Mouse (Mus musculus): ENCODE measurements around the gene Ccser1.
"Not testable (repeated sequence)": the region's sequence is repeated elsewhere in the genome, so short reads cannot be mapped to it uniquely, and the experiment has no call there.

Ccser1 gene

DNA sequence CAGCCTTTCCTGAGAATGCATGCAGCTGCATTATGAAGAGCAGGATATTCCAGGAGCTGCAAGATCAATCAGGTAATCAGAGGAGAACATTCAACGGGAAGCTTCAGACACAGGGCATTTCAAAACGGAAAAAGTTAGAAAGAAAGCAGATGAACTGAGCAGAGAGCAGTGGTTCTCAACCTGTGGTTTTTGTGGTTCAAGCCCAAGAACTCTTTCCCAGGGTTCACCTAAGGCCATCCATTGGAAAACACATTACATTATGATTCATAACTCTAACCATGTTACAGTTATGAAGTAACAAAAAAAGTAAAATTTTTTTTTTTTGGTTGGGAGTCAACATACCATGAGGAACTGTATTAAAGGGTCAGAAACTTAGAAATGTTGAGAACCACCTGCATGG, 37.6 kb downstream of the Ccser1 start:
- in situ Hi-C loops (cut with MboI, MseI): loop anchor here in 1 of 2 experiments (5.0 to 25.0 kb wide), 2 partner anchors 85 to 1880 kb away; no protein-coding TSS in a partner anchor

DNA sequence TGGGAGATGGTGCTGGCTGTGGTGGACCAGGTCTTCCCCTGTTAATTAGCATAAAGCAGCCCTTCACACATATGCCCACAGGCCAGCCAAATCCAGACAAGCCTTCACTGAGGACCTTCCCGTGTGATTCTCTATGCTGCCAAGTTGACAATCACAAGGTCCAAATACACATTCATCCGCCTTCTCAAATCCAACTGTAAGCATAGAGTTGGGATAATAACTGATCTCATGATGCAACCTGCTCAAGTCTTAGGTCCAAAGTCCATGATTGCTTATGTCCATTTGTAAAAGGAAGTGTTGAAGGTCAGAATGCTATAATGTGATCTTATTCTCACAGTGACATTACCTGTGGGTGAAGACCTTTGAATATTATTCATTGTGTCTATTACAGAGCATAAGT, 43.4 kb downstream of the Ccser1 start:
- in situ Hi-C loops (cut with MboI, MseI): loop anchor here in 1 of 2 experiments (25.0 kb wide), 1 partner anchor 1886 kb away; no protein-coding TSS in a partner anchor

DNA sequence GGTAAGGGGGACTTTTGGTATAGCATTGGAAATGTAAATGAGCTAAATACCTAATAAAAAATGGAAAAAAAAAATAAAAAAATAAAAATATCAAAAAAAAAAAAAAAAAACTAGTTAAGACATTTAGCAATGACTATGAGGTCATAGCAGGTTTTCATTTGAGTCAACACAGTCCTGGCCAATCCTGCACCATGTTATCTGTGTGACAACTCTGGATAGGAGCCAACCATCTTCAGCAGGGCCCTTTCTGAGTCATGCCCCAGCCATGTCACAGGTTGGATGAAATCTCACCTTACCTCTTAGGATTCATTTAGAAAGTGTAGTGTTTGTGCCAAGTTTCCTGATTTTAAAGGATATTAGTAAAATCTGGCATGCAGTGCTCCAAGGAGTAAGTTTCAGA, 45.2 kb downstream of the Ccser1 start:
- in situ Hi-C loops (cut with MboI, MseI): loop anchor here in 1 of 2 experiments (25.0 kb wide), 1 partner anchor 1788 kb away; the partner anchor contains the start of gene Gprin3

DNA sequence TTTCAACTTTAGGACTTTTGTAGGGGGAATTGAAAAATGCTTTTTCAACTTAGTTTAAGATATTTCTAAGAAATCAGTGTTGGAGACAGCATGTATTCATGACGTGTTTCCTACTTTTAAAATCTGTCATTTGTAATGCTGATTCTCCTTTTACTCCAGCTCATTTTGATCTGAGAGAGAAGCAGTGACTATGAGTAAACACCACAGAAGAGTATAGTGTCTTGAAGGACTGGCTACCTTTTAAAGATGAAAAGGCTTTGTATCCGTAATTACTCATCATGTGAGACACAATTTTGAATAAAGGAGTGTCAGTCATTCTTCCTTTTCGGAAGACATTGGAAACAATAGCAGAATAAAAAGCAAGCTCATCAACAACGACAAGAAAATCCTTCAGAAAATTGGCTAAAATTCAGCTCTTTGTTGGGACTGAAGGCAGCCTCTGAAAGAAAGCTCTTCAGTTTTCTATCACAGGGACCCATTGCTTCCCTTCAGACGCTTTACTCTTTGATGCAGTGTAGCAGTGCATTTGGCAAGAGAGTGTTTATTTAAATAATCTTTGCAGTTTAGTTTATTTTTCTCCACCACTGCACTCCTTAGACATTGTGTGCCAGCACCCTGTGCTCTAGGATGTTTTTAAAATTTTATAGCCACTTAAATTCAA, 50.1 kb downstream of the Ccser1 start:
- in situ Hi-C loops (cut with MboI, MseI): loop anchor here (5.0 to 25.0 kb wide), 2 partner anchors 48 to 1793 kb away; partner anchors contain the start of genes Ccser1 (in 1 of the 2) and Gprin3 (in 1 of the 2)

DNA sequence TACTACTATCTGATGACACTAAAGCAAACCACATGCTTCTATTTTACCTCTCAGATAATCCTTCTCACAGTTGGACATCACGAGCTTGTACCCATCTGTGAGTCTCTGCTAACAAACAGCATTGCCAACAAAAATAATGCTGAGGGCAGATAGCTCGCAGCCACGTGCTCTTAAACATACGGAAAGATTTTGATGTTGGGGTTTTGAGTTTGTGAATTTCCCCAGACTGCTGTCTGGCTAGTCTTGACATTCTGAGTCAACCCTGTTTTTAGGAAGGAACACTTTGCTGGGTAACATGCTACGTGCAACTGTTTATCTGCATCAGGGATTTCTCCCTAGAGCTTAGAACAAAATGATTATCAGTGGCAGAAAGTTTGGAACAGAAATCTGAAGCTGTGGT, 52.9 kb downstream of the Ccser1 start:
- in situ Hi-C loops (cut with MboI, MseI): loop anchor here (5.0 to 25.0 kb wide), 2 partner anchors 51 to 1796 kb away; partner anchors contain the start of genes Ccser1 (in 1 of the 2) and Gprin3 (in 1 of the 2)

DNA sequence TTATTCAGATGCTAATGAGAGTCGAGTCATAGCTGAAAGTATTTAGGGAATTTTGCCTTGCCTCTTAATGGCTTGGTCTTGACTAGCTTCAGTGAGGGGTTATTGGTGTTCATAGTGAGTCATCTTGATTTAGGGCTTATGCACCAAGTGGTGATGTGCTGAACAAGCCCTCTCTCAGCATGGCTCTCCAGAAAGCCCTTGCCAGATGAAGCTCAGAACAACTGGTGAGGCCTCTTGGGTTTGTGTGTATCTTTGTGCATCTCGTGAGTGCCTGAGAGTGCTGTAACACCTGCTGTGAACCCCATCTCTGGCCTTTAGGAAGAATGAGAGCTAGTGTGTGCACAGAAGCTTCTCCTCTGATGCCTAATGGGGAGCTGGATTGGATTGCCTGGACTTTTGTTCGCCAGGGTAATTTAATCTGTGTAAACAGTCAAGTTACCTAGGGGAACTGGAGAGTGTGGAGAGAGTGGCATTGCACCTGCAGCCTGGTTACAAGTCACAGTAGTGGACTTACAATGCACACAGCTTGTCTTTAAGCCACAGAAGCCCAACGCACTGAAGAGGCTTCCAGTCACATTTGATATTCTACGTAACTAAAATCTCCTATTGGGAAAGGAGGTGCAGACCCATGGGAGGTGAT, 53.5 kb downstream of the Ccser1 start:
- in situ Hi-C loops (cut with MboI, MseI): loop anchor here (5.0 to 25.0 kb wide), 2 partner anchors 51 to 1796 kb away; partner anchors contain the start of genes Ccser1 (in 1 of the 2) and Gprin3 (in 1 of the 2)

DNA sequence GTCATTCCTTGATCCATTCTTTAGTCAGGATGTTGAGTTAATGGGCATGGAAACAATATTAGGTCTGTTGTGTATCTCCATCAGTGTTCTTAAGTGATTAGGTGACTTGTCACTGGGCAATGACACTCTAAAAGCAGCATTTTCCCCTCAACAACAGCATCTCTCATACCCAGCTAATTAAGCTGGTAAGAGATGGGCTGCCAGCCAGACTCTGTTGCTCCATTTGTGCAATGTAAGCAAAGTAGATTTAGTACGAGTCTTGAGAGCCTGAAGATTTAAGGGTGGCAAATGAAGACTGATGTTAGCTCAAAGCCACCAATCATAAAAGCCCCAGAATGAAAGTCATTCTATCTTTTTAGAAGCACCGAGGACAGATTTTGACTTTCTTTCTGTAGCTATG, 60.5 kb downstream of the Ccser1 start:
- in situ Hi-C loops (cut with MboI, MseI): loop anchor here in 1 of 2 experiments (25.0 kb wide), 1 partner anchor 1803 kb away; the partner anchor contains the start of gene Gprin3

DNA sequence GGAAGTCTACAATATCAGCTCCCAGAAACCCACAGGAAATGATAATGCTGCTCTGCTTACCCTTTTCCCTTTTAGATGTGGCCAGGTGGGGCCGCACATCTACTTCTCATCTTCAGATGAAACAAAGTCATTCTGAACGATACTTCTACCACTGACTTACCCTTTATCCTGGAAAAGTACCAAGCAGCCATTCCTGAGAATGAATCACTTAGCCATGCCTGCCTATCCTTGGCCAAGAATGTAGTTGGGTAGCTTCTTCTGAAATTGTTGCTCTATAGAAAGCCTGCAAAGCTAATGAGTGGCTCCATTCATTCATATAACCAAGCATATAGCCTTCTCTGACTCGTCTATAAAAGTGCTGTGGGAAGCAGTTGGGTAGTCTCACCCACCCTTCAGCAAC, 62.4 kb downstream of the Ccser1 start:
- in situ Hi-C loops (cut with MboI, MseI): loop anchor here in 1 of 2 experiments (25.0 kb wide), 1 partner anchor 1805 kb away; the partner anchor contains the start of gene Gprin3

DNA sequence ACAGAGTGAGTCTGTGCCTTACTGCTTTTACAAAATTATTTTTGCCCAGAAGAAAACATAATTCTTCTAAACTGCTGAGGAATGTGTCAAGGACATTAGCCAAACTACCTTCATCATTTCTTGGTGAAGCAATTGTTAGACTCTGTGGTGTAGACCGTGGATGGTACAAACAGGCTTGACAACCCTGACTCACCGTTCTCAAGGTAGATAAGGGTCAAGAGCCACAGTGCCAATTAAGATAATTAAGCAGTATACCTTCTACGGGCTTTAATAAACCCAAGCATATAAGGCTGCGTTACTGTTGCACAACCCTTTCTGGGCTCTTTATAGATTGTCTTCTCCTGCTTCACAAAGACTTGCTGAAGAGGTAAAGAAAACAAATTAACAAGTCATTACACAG, 66.4 kb downstream of the Ccser1 start:
- in situ Hi-C loops (cut with MboI, MseI): loop anchor here in 1 of 2 experiments (25.0 kb wide), 1 partner anchor 1809 kb away; the partner anchor contains the start of gene Gprin3

DNA sequence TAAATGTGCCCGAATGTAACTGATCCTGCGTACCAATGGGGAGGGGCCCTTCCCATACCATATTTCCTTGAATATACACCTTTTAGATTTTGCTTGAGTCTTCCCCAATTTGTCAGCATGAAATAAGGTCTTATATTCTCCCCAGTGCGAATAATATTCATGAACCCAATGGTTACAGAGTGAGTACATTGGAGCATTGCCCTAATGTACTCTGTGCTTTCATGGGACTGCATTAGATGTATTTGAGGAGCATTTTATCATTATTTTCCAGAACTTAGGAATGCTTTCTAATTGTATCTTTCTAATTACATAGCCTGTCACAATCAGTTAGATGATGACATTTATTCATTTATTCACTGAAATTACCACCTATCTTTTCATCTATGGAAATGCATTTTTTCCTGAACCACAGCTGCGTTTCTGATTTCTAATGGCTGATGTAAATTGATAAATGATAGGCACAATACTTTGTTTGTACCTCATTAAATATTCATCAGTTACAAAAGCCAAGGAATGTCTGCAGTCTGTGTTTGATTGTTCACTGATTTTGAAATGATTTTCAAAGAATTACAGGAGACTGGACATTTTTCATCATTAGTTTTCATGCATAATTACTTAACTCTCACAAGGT, 67.8 kb downstream of the Ccser1 start:
- in situ Hi-C loops (cut with MboI, MseI): loop anchor here in 1 of 2 experiments (25.0 kb wide), 1 partner anchor 1811 kb away; the partner anchor contains the start of gene Gprin3

DNA sequence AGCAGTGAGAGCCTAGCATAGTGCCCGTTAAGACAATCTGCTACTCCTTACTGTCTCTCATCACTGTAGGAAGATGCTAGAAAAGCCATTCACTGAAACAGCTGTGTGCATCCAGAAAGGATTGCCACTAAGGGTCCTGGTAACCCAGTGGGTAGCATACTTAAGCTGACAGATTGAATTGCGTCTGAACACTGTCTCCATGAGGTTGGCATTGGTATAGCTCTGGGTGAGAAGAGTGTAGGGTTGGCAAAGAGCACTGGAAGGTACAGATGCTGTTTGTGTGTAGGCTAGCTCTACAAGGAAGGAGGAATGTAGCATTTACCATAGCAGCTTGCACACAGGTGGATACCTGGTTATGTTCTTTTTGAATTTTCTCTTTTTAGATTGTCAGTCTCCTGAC, 68.6 kb downstream of the Ccser1 start:
- in situ Hi-C loops (cut with MboI, MseI): loop anchor here in 1 of 2 experiments (25.0 kb wide), 1 partner anchor 1811 kb away; the partner anchor contains the start of gene Gprin3

DNA sequence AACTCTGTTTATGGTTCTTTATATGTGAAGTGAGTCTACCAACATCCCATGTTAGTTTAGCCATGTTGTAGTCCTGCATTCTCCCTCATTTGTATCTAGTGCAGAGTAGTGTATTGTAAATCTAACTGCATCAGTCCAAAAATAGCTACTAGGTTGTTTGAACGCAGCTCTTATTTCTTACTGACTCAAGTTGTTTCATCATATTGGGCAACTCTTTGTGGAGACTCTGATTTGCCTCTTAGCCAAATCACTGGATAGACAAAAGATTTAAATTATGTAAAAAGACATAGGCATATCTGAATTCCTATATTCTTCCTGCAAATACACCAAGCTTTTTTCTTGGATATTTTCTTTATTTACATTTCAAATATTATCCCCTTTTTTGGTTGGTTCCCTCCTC, 71.1 kb downstream of the Ccser1 start:
- in situ Hi-C loops (cut with MboI, MseI): no loop called here

DNA sequence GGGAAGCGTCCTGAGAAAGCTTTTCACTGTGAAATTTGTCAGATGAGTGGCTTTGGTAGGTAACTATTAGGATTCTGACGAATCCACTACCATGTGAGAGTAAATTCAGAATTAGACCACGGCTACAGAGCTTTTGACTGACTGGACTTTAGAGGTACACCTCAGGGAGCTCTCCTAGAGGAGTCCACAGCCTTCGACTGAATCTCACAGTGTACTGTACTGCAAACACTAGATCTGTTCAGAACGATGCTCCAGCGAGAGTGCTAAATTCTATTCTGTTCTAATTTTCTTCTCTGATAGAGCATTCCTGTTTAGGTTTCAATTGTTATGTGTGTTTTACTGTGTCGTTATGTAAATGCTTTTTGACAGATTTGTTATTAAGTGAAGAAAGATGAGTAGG, 72.8 kb downstream of the Ccser1 start:
- in situ Hi-C loops (cut with MboI, MseI): no loop called here

DNA sequence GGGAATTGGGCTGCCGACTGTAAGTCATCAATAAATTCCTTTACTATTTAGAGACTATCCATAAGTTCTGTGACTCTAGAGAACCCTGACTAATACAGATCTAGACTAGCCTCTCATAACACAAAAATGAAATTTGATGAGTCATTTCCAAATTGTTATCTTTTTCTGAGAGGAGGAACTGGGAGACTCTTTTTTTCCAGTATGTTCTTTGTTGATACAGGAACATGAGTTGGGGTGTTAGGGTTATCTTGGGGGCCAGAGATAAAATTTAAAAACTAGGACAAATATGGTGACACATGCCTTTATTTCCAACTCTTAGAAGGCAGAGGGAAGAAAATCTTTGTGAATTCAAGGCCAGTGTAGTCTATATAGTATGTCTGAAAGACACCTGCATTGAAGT, 75.8 kb downstream of the Ccser1 start:
- in situ Hi-C loops (cut with MboI, MseI): not testable (repeated sequence)

DNA sequence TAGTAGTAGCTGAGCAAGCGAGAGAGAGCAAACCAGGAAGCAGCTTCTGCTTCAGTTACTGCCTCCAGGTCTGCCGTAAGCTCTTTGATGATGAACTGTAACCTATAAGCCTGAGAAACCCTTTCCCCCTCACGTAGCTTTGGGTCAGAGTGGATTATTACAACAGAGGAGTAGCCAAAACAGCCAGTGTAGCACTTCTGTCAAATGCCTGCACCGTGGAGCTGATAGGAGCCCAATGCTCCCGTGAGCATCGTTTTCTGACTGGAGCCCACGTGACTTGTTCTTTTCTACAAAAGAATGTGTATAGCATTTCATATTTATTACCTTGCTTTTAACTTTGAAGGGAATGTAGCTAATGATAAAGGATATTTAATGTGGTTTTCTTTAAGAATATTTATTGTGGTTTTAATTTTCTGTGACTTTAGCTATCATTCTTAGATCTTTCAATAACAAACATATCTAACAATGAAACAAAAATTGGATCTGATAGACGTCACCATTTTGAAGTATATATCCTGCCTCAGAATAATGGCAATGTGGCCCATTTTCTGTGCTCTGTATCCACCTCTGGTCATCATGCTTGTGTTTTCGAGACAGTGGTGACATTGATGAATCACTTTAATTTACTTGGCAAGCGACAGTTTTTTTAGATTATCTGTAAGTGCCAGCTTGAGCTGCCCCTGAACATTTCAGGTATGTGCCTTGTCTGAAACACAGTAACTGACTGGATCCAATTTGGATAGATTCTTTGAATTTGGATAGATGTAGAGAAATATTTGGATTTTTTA, 78.9 kb downstream of the Ccser1 start:
- in situ Hi-C loops (cut with MboI, MseI): no loop called here

DNA sequence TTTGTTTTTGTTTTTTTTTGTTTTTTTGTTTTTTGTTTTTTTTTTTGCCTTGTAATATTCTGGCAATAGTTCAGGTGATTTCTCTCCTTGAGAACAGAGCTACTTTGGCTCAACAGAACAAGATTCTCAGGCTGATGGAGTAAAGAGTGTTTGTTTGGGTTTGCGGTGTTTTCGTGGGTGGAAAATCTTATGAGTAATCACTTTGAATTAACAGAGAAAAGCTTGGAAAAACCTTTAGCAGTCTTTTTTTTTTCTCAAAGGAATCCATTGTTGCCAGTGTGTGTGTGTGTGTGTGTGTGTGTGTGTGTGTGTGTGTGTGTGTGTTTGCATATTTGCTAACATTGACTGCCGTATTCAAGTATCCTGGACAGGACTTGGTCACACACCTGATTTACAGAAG, 81.3 kb downstream of the Ccser1 start:
- in situ Hi-C loops (cut with MboI, MseI): no loop called here

DNA sequence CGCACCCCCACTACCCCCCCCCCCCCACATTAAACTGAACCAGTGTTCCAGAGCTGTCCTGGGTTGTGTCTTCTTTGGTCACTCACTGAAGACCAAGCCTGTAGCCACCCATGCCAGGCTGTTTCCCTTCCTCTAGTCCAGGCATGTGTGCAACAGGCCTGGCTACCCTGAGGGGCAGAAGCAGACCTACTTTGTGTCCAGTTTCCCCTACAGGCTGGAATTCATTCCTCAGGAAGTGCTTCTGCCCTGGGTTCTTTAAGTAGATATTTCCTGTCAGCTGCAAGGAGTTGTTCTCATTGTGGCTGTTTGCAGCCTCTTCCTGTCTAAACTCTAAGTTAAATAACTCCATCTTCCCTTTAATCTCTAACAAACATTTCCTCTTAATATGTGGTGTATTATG, 82.3 kb downstream of the Ccser1 start:
- in situ Hi-C loops (cut with MboI, MseI): no loop called here

DNA sequence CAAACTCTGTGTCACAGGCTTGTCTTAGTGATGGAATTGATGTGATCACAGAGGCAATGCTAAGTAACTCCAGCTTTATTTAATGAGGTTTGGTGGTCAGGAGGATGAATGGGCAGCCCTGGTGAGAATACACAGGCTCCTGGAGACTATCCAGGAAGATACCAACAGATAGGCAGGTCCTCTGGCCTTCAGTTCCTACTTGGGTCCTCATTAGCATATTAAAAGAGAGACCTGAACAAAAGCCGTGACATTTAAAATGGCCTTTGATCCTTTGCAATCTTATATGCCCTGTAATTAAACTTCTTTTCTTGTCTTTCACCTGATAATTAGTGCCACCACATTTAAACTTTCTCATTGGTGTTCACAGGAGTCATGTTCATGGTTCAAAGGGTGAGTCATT, 83.2 kb downstream of the Ccser1 start:
- in situ Hi-C loops (cut with MboI, MseI): no loop called here

DNA sequence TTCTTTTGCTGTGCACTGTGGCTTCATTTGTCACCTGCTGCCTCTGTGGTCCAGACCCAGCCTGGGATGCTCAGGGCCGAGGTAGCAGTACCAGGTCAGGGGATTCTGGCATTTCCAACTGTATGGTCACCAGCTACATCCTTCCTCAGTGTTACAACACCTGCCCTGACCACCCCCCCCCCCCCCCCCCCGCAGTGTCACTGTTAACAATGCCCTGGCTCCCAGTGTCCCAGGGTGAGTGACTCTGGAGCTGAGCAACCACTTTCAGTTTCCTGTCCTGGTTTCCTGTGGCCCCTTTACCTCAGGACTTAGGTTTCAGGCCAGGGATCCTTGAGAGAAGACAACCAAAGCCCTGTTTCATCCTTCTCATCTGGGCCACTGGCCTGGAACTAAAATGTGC, 90.9 kb downstream of the Ccser1 start:
- in situ Hi-C loops (cut with MboI, MseI): no loop called here

DNA sequence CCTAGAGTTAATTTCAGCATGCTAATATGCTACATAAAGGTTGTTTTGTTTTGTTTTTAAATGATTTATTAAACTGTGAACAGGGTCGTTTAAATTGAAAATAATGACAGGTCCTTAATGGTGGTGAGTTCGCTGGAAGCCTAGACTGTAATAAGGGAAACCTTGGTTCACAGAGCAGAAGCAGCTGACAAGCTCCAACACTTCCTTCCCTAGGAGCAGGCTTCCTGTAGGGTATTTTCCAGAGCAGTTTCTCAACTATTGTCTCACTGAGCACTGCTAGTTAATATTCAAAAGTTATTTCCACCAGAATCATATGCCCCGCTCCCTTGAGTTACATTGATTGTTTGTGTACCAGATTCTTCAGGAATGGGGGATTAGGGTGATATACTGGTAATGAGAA, 93.3 kb downstream of the Ccser1 start:
- in situ Hi-C loops (cut with MboI, MseI): no loop called here

DNA sequence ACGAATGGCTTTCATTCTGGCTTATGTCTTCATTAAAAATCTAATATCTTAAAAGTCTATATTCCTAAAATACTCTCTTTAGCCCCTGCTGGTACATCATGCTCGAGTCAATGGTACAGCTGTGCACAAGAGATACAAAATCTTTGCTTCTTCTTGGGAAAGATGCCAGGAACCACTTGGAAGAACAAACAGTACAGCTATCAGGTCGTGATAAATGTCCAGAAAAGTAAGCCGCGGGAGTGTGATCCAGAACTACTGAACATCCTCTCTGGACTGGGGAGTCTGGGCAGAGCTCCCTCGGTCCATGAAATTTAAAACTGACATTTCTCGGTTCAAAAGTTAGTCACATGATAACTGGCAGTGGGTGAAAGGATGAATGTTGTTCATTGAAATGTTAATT, 99.4 kb downstream of the Ccser1 start:
- in situ Hi-C loops (cut with MboI, MseI): no loop called here
